Mouse (Mus musculus) 416B (cell line): ENCODE results near the gene Fam120a.

Experiments used
- DNase-seq: peaks from one replicate; pipeline ENCODE4 v3.0.0; 2011; ENCODE audit warnings: low read depth

Gene Fam120a

GRCm38 (mm10) chr13:48911426-48911825, 56.4 kb downstream of the Fam120a start:
- no peak for DNase-seq

DNA sequence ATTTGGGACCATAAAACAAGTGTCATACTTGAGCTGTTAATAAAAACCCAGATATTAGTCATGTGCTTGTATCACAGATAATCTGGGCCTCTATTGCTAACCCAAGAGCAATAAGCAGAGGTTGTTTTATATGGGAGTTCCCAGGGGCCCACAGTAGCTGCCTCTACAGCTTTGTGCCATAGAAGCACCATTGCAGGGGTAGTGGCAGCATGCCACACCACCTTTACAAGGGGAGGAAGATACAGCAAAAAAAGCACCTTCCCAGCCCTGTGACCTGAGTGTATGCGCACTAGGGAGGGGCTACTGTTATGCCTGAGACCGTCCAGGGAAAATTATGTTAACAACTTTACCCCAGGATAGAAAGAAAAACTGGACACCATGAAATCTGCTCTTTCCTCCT, 62.4 kb downstream of the Fam120a start:
- DNase-seq, result no peak

DNA sequence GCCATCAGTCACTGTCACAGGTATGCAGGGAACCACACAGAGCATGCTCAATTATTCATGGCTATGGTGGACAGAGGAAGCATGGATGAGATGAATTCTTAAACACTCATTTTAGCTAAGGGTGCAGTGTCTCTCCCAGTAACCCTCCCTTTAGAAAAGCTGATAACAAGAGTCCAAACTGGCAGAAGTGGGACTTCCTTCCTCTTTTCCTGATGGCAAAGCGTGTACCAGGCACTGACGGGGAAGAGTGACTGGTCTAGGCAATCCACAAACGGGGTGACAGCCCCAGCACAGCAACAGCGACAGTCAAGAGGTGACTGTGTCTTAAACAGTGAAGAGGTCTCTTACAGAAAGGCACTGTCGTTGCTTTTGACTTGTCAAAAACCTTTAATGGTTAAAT, 72.4 kb downstream of the Fam120a start:
- DNase-seq, result peak; percentile 12

- no peak for DNase-seq
Measured at GRCm38 (mm10) chr13:48890260-48890960, 77.4 kb downstream of the Fam120a start.

DNA sequence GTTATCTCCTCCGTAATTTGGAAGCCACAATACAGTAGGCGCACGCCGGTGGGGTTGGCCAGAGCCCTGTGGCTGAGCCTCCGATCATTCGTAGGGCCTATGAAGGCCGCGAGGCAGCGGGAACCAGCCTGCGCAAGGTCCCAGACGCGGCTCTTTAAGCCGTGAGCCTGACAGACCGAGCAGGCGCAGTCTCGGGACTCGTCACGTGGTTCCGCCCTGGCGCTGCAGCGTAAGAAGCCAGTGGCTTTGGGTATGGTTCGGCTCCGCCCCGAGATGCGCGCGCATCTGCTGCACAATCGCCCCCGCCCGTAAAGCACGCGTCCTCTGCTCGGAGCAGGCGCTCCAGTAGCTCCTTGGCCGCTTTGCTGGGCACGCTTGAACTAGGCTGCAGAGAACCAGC, 89.3 kb downstream of the Fam120a start:
- DNase-seq, result peak; percentile 98

DNA sequence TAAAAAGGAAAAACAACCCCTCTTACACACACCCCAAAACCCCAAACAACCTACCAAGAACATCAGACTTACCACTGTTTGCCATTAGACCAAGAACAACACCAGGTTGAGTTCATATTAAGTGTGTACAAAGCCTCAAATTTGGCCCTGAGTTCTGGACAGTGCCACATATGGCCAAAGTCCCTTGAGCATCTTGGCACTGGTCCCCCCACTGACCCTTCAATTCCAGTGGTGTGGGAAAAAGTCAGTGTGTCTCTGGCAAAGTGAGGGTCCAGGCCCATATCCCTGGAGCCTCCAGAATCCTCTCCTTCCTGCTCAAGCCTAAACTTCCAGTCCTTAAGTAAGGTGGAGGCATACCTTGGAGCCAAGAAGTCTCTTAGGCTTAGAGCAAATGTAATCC, 90.0 kb downstream of the Fam120a start:
- no peak for DNase-seq

DNA sequence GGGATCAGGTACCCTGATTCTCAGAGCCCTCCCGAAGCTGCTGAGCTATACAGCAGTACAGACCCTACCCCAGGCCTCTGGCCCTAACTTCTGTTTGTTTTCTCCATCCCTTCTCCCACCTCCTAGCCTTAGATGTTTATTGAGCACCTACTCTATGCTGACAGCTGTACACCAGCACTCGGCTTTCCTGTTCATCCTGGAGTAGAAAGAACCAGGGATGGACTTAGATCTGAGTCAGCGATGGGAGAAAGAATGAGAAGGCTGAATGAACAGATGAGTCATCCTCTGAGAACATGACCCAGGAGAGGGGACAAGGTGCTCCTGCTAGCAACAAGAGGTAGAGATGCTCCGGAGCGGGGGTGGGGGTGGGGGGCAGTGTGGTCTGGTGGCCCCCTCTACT, 95.1 kb downstream of the Fam120a start:
- peak; percentile 40 for DNase-seq

DNA sequence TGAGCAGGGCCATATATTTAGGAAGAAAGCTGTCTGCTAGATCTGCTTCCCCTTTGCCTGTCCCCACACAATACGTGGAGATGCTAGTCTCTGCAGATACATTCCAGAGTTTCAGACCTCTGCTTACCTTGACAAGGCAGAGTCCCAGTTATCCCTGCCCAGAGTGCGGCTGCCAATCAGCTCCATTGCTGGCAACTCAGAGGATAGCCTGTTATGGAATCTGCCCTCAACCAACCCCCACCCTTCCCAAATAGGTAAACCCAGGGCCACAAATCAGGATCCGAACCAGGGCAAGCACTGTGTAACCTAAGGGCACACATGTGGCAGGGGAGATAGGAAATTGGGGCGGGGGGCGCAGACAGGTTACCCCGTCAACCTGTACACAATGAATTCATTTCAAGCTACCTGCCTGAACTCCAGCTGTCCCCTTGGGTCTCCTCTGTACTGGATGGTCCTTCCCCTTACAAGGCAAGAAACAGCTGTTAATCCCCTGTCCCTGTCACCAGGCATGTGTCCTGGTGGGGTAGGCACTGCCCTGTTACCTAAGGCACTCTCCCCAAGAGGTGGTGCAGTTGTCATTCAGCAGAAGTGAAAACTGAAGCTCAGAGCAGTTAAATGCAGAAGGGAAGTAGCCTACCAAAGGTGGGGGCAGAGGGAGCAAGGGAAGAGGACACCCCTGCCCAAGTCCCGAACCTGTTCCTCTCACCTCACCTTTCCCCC, 95.8 kb downstream of the Fam120a start:
- DNase-seq, result peak; percentile 40

DNA sequence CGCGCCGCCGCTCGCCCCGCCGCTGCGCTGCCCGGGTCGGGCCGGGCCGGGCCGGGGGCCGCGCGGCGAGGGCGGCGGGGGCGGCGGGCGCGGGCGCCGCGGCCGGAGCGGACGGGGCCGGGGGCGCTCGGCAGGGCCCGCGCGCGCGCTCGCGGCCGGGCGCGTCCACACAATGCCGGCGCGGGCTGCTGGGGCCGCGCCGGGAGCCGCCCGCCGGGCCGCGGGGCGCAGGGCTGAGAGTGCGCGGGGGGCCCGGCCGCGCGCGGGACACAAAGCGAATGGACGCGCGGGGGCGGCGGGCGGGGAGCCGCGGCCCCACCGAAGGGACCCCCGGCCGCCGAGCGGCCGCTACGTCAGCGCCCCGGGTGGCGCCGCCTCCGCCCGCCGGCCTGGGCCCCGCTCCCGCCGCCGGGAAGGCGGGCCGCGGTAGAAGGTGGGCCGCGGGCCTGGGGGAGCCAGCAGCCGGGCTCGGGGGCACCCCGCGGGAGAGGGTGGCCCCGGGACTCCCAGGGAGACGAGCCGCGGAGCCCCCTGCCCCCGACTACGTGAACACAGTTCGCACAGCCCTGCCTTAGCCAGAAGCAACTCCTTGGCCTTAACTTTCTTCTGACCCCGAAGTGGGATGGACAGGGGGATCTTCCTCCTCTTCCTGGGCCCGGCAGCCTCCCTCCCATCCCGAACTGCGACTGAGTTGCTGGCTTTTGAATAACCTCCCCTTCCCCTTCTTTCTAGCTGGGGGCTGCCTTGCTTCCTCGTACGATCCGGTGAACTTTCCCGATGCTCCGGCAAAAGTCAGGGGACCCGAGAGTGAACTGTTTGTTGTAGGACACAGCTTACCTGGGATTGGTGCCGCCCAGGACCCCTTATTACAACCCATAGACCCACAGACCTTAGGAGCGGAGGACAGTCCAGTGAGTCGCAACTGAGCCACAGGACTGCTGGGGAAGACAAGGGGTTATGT, 96.8 kb downstream of the Fam120a start, which contains the start of gene Phf2:
Gene Phf2 (minus strand): TSS at position 349 of the 961 bp plus-strand sequence.
- DNase-seq, result peak; percentile 32

DNA sequence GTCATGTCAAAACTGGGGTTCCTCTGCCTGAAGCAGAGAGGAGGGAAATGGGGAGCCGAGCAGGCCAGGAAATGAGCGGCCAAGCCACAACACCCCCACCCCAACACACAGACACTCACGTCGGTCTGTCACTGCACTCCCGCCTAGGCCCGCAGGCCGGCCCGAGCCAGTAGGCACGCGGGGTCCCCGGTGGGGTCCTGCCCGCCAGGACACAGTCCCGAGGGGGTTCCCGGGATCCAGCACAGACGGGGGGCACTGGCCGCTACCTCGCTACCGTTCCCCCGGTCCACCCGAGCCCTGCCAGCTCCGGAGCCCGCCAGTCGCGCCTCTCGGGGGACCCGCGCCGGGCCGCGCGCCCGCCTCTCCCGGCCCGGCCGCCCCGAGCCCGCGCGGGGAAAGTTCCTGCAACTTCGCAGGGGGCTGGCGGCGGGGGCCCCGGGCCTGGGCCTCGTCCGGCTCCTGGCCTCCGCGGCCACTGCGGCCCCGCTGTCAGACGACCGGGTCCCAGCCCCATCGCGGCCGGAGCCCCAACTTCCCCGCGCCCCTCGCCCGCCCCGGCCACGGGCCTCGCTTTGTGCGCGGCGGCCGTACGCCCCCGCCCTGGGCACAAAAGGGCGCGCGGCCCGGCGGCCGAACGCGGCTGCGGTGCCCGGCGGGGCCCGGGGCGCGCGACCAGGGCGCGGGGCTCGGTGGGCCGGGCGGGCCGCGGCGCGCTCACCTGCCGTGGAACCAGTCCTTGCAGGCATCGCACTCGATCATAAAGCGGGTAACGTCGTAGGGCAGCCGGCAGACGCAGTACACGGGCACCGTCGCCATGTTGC, 97.7 kb downstream of the Fam120a start:
- no peak for DNase-seq

- peak; percentile 69 for DNase-seq
Measured at GRCm38 (mm10) chr13:48869600-48869949, 98.2 kb downstream of the Fam120a start.

- no peak for DNase-seq
Measured at GRCm38 (mm10) chr13:48869088-48869487, 98.7 kb downstream of the Fam120a start.

DNA sequence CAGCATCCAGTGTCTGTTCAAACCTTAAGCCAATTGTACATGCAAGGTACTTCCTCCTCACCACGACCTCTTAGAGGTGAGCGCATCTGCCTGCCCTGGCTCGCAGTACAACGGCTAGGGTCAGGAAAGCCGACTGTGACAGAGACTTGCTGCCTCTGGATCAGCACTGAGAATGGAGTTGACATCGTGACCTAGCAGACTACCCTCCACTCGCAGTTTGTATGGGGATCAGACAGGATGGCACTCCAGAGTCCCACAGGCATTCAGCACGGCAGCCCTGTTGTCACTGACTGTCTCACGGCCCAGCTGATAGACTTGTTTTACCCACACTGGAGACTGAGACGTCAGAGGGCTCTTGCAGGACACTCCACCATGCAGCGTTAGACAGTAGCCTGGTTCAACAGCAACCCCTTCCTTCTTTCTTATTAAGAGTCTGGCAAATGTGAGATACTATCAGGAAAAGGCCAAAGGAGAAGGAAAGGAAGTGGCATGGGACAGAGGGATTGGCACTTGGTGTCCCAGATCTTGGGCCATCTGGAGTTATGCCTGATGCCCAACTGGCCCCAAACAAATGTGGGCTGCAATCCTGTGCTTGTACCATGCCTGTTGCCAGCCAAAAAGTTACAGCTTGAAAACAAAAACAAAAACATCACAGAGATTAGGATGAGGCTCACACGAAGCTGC, 103.0 kb downstream of the Fam120a start:
- DNase-seq, result no peak

DNA sequence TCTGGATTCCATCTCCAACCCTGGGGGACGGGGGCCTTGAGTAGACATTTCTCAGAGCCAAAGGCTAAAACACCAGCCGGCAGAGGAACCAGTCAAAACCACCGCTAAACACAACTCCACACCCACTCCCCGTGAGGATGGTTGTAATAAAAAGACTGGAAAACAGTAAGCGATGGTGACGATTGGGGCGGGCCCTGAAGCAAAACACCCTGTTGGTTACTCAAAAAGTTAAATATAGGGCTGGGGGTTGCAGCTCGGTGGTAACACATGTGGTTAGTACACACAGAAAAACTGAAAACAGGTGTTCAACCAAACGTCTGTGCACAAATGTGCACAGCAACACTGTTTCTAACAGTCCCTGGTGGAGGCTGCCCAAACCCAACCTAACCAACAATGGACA, 104.3 kb downstream of the Fam120a start:
- no peak for DNase-seq

DNA sequence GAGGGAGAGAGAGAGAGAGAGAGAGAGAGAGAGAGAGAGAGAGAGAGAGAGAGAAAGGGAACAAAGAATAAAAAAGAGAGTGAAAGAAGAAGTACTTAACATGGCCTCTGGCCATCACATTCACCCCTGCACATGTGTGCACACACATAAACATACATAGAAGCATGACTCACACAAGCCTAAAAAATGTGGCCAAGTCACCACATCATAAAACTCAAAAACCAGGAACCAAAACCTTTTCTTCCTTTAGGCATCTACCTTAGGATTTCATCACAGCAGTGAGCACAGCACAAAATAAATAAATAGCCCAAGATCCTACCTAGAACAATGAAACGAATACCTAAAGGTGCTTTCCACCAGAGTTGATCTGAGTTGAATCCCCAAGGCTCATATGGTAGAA, 105.9 kb downstream of the Fam120a start:
- DNase-seq, result peak; percentile 53

- no peak for DNase-seq
Measured at GRCm38 (mm10) chr13:48858779-48859178, 109.0 kb downstream of the Fam120a start.

DNA sequence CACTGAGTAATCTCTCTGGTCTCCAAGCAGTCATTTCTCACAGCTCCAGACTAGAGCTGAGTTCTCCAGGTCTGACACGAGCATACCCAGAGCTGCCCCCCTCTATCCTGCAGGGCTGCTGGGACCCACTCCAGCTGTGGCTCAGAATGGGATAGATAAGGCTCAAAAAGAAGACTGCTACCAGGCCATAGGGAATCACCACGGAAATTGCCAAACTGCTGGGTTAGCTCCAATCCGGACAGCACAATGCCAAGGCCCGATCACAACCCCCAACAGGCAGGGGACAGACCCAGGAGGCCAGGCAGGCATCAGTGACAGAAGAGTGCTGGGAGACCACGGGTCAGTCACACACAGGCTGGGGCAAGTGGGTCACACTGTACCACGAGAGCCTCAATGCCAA, 109.8 kb downstream of the Fam120a start:
- DNase-seq, result no peak

- DNase-seq, result no peak
Measured at GRCm38 (mm10) chr13:48857246-48857932, 110.4 kb downstream of the Fam120a start.

DNA sequence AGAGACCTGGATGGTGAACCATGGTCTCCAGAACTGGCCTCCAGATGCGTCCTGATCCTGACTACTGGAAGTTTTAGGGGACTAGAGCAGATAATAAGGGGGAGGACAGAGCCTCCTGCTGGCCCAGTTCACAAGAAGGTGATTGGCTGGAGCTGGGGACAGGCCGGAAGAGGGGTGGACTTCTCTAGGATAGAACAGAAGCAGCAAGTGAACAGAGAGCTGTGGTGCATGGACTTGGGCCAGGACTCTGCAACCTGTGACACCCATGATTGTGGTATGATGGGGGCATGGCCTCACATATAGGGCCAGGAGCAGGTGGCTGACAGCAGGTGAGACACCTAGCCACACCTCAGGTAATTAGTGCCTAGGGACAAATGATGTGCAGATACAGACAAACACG, 113.9 kb downstream of the Fam120a start:
- DNase-seq, result no peak

GRCm38 (mm10) chr13:48853475-48853874, 114.3 kb downstream of the Fam120a start:
- peak; percentile 24 for DNase-seq
